Mouse (Mus musculus) left cerebral cortex, postnatal 14 days (tissue): ENCODE data around the gene Olfr703. TPM values are rescaled to one million over a fixed set of nuclear protein-coding genes. Genes with fewer than 3 reads are reported as not detected.

Experiments used
- DNase-seq, 2 experiments: peaks; one replicate each; pipeline ENCODE4 v3.0.0; 2021 to 2022; ENCODE audit warnings: low spot score in 2 of 2, mixed read lengths in 1 of 2
- intact Hi-C: fragments of 180-260 bp; cut with DNase I; formaldehyde crosslinking; loops from one replicate; pipeline ENCODE4 v1.15.1; 2025
- long read RNA-seq, 2 experiments: library from polyadenylated mRNA; stranded (forward); transcript quantifications; one replicate each; pipeline ENCODE4 v2.0.0; 2021
- total RNA-seq, 2 experiments: library from RNA; stranded (reverse); gene quantifications; 2 replicates each; pipeline ENCODE4 v1.2.3; 2021

Gene Olfr703
- total RNA-seq = not detected
- long read RNA-seq, experiment 1 = 0 reads
- long read RNA-seq, experiment 2 = 0 reads

- intact Hi-C loops = no loop called here
- no peak for DNase-seq
Observed at GRCm38 (mm10) chr7:106843060-106843459, at the start of gene Olfr703. Olfr703 (plus strand) TSS chr7:106843360.

GRCm38 (mm10) chr7:106808734-106809133 is 34.4 kb upstream of the Olfr703 start, which contains the start of gene Olfr700:
Olfr700 (minus strand) TSS chr7:106808834.
- no peak for DNase-seq
- intact Hi-C loops = no loop called here

- no peak for DNase-seq
- intact Hi-C loops = no loop called here
Observed at GRCm38 (mm10) chr7:106813829-106814228, 29.3 kb upstream of the Olfr703 start, which contains the start of gene Olfr701. Olfr701 (plus strand) TSS chr7:106814129.

- peak in 1 of 2 experiments; percentile 5 for DNase-seq
- intact Hi-C loops = no loop called here
Observed at GRCm38 (mm10) chr7:106815775-106816174, 27.4 kb upstream of the Olfr703 start.

- no peak for DNase-seq
- intact Hi-C loops = no loop called here
Observed at GRCm38 (mm10) chr7:106818414-106818813, 24.7 kb upstream of the Olfr703 start.

GRCm38 (mm10) chr7:106833793-106834192 is 9.4 kb upstream of the Olfr703 start, which contains the start of gene Olfr702:
Olfr702 (minus strand) TSS chr7:106833893.
- intact Hi-C loops = no loop called here
- no peak for DNase-seq

- DNase-seq = no peak
- intact Hi-C loops = no loop called here
Observed at GRCm38 (mm10) chr7:106862885-106863284, 19.7 kb downstream of the Olfr703 start, which contains the start of gene Olfr704. Olfr704 (plus strand) TSS chr7:106863185.

- DNase-seq = no peak
- intact Hi-C loops = no loop called here
Observed at GRCm38 (mm10) chr7:106876791-106877190, 33.6 kb downstream of the Olfr703 start, which contains the start of gene Olfr705. Olfr705 (minus strand) TSS chr7:106876891.

GRCm38 (mm10) chr7:106888062-106888461 is 44.9 kb downstream of the Olfr703 start, which contains the start of gene Olfr706:
Olfr706 (minus strand) TSS chr7:106888162.
- DNase-seq = no peak
- intact Hi-C loops = no loop called here

Other genes starting within 250 kb of the Olfr703 start
- not detected for gene Olfr693, start 162.8 kb upstream of the Olfr703 start, total RNA-seq
- gene Olfr694, start 151.5 kb upstream of the Olfr703 start, total RNA-seq = not detected
- gene Olfr695, start 127.0 kb upstream of the Olfr703 start, total RNA-seq = not detected
- not detected for gene Olfr697, start 100.9 kb upstream of the Olfr703 start, total RNA-seq
- not detected for gene Olfr698, start 88.0 kb upstream of the Olfr703 start, total RNA-seq
- gene Olfr699, start 50.2 kb upstream of the Olfr703 start, total RNA-seq = not detected
- gene Olfr700, start 34.5 kb upstream of the Olfr703 start, total RNA-seq = not detected
- gene Olfr701, start 29.2 kb upstream of the Olfr703 start, total RNA-seq = not detected
- gene Olfr702, start 9.5 kb upstream of the Olfr703 start, total RNA-seq = not detected
- gene Olfr704, start 19.8 kb downstream of the Olfr703 start, total RNA-seq = not detected
- not detected for gene Olfr705, start 33.5 kb downstream of the Olfr703 start, total RNA-seq
- not detected for gene Olfr706, start 44.8 kb downstream of the Olfr703 start, total RNA-seq
- gene Olfr707, start 57.9 kb downstream of the Olfr703 start, total RNA-seq = not detected
- not detected for gene Olfr1532-ps1, start 64.6 kb downstream of the Olfr703 start, total RNA-seq
- not detected for gene Olfr709-ps1, start 88.9 kb downstream of the Olfr703 start, total RNA-seq
- not detected for gene Olfr710, start 105.0 kb downstream of the Olfr703 start, total RNA-seq
- gene Olfr6, start 120.6 kb downstream of the Olfr703 start, total RNA-seq = not detected
- gene Olfr711, start 132.1 kb downstream of the Olfr703 start, total RNA-seq = not detected
- not detected for gene Olfr2, start 162.7 kb downstream of the Olfr703 start, total RNA-seq
- not detected for gene Olfr713, start 187.8 kb downstream of the Olfr703 start, total RNA-seq
- gene Olfr714, start 227.6 kb downstream of the Olfr703 start, total RNA-seq = not detected
- not detected for gene Olfr17, start 249.9 kb downstream of the Olfr703 start, total RNA-seq